In the genomic region with DNA sequence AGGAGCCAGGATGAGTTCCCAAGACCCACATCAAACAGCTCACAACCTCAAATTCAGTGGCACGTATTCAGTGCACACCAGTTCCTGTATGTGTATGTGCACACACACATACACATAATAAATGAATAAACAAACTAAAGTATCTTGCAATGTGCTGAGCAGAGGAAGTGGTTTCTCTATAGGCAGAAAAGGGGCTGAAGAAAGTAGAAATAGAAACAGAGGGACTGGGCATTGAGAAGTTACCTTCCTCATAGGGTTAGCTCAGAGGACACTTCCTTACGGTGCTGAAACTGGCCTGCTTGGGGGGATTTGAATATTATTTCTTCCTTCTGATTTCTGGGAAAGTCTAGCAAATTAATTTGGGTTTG, we compare ENCODE assay signal across 18 mouse cellular contexts. TPM values are rescaled to one million over a fixed set of nuclear protein-coding genes. Genes with fewer than 3 reads are reported as not detected.
A peak's percentile ranks its signal among the peaks of the same experiment; 100 is the strongest.
DNase-seq lines count a peak whose midpoint lies in the region; ATAC-seq and TF ChIP-seq lines count a peak whose summit lies in the region.
"Had no signal": no experiment of that assay in that cellular context is flagged by ENCODE, and none has a peak within 500 bp of the region (broad histone marks: within the 10 kb centered on the region; RNA-seq: fewer than 3 reads in every experiment).

No protein-coding gene starts in this region.

- H3K4me1 ChIP-seq in thymus, adult 2 months (replicated peaks; ENCODE audit: control insufficient read depth, insufficient read depth, low read length), result peaks cover 7% of the 10 kb centered on the region
- peaks cover 17 to 36% of the 10 kb centered on the region in 2 experiments for H3K4me1 ChIP-seq in MEL (ENCODE audit: control insufficient read depth in 1 of 2, insufficient read depth in 2 of 2, low read length in 2 of 2)
- H3K4me1 ChIP-seq in hindbrain, postnatal 0 days (ENCODE audit: insufficient read depth, low read length), result no peaks in the 10 kb centered on the region
- H3K4me1 ChIP-seq: hindbrain, embryonic 12.5 days; limb, embryonic 12.5 days; midbrain, embryonic 15.5 days had no signal

- peak in 1 of 2 experiments; percentile 31; a peak in 1 of 4 replicates for TF ChIP-seq EP300 in MEL (IDR thresholded peaks at IDR 0.05; ENCODE audit: low read depth in 1 of 2, low read length in 2 of 2)

- no peaks in the 10 kb centered on the region for H3K36me3 ChIP-seq in thymus, adult 2 months (ENCODE audit: control insufficient read depth, insufficient read depth, low read length)
- H3K36me3 ChIP-seq in MEL (ENCODE audit: control insufficient read depth in 1 of 2, insufficient read depth in 2 of 2, low read length in 2 of 2), result peaks cover 0 to 19% of the 10 kb centered on the region in 2 experiments; a peak in 2 of 4 replicates
- no peaks in the 10 kb centered on the region for H3K36me3 ChIP-seq in hindbrain, postnatal 0 days (ENCODE audit: insufficient read depth, low read length)
- H3K36me3 ChIP-seq: hindbrain, embryonic 12.5 days; limb, embryonic 12.5 days; liver, embryonic 15.5 days; midbrain, embryonic 15.5 days had no signal

- WGBS in thymus, adult 2 months, result 11% methylated on average over 2 of the region's 2 CpGs
- 82% methylated on average over 2 of the region's 2 CpGs for WGBS in hindbrain, postnatal 0 days

- H3K9ac ChIP-seq in MEL (ENCODE audit: control insufficient read depth, low read depth, low read length, poor library complexity, severe bottlenecking), result peak overlapping the region; percentile 38
- no peak overlapping the region for H3K9ac ChIP-seq in hindbrain, postnatal 0 days (replicated peaks; ENCODE audit: low read length)
- H3K9ac ChIP-seq: hindbrain, embryonic 12.5 days; limb, embryonic 12.5 days; liver, embryonic 15.5 days; midbrain, embryonic 15.5 days had no signal

- H3K9me3 ChIP-seq in MEL (replicated peaks; ENCODE audit: insufficient read depth, low read length), result no peaks in the 10 kb centered on the region
- no peaks in the 10 kb centered on the region for H3K9me3 ChIP-seq in hindbrain, postnatal 0 days (ENCODE audit: low read length)
- H3K9me3 ChIP-seq: hindbrain, embryonic 12.5 days; limb, embryonic 12.5 days; liver, embryonic 15.5 days; midbrain, embryonic 15.5 days had no signal

- DNase-seq in thymus, adult 2 months, result peak; percentile 8
- no peak for DNase-seq in thymus, postnatal 14 days
- DNase-seq in MEL (ENCODE audit: low read depth, low spot score), result peak; percentile 57
- no peak for DNase-seq in right cerebral cortex, adult 2 months (ENCODE audit: low spot score in 2 of 2)
- no peak for DNase-seq in gastrocnemius, adult 8-10 months (ENCODE audit: low spot score in 2 of 2)
- DNase-seq in hindbrain, postnatal 0 days (ENCODE audit: low spot score), result no peak
- DNase-seq: cerebellum, adult 9-10 months; embryo, embryonic 11 days; retina, postnatal 1 day had no signal

- TF ChIP-seq CTCF in thymus, adult 2 months (IDR thresholded peaks at IDR 0.05; ENCODE audit: borderline replicate concordance, control insufficient read depth, extremely low read depth, insufficient read depth, low read length, poor library complexity), result no peak
- TF ChIP-seq CTCF in MEL (IDR thresholded peaks at IDR 0.05 in 2 of 3, conservative IDR thresholded peaks at IDR 0.05 in 1 of 3; ENCODE audit: control insufficient read depth in 1 of 3, insufficient read depth in 1 of 3, low read depth in 2 of 3, low read length in 3 of 3, poor library complexity in 1 of 3, severe bottlenecking in 1 of 3), result no peak
- TF ChIP-seq CTCF in hindbrain, postnatal 0 days (IDR thresholded peaks at IDR 0.05; ENCODE audit: low read depth), result no peak

- no peak overlapping the region for H3K4me3 ChIP-seq in thymus, adult 2 months (ENCODE audit: control insufficient read depth, insufficient read depth, low read length)
- H3K4me3 ChIP-seq in MEL (ENCODE audit: control insufficient read depth in 1 of 2, insufficient read depth in 1 of 2, low read depth in 2 of 2, low read length in 2 of 2), result peak overlapping the region in 1 of 2 experiments; percentile 42; a peak in 2 of 4 replicates
- H3K4me3 ChIP-seq in hindbrain, postnatal 0 days (ENCODE audit: low read length), result no peak overlapping the region
- H3K4me3 ChIP-seq: hindbrain, embryonic 12.5 days; limb, embryonic 12.5 days; liver, embryonic 15.5 days; midbrain, embryonic 15.5 days had no signal

- peak; percentile 82 for ATAC-seq in megakaryocyte, adult 5-6 weeks (ENCODE audit: poor library complexity, severe bottlenecking)
- ATAC-seq in hindbrain, postnatal 0 days, result no peak
- ATAC-seq: forebrain, embryonic 16.5 days; intestine, embryonic 16.5 days; lung, postnatal 0 days; midbrain, embryonic 15.5 days had no signal

- no peak for TF ChIP-seq POLR2A in thymus, adult 2 months (IDR thresholded peaks at IDR 0.05; ENCODE audit: control insufficient read depth, extremely low read depth, insufficient read depth, low read length, poor library complexity)
- no peak for TF ChIP-seq POLR2A in MEL (IDR thresholded peaks at IDR 0.05; ENCODE audit: control insufficient read depth in 1 of 2, insufficient read depth in 1 of 2, low read depth in 1 of 2, low read length in 2 of 2, poor library complexity in 1 of 2)

- no peak overlapping the region for H3K4me2 ChIP-seq in hindbrain, postnatal 0 days (ENCODE audit: low read depth, low read length)
- H3K4me2 ChIP-seq: heart, embryonic 11.5 days; hindbrain, embryonic 12.5 days; limb, embryonic 12.5 days; liver, embryonic 15.5 days; midbrain, embryonic 15.5 days had no signal

- no peaks in the 10 kb centered on the region for H3K79me2 ChIP-seq in MEL (ENCODE audit: control insufficient read depth, insufficient read depth, low read length, poor library complexity)

- no peak overlapping the region for H3K27ac ChIP-seq in thymus, adult 2 months (ENCODE audit: control insufficient read depth, insufficient read depth, low read length)
- H3K27ac ChIP-seq in MEL (ENCODE audit: control insufficient read depth, low read depth, low read length), result peak overlapping the region; percentile 93
- no peak overlapping the region for H3K27ac ChIP-seq in hindbrain, postnatal 0 days
- H3K27ac ChIP-seq: hindbrain, embryonic 12.5 days; limb, embryonic 12.5 days; liver, embryonic 15.5 days; midbrain, embryonic 15.5 days had no signal

- H3K27me3 ChIP-seq in thymus, adult 2 months (ENCODE audit: control insufficient read depth, insufficient read depth, low read length), result no peaks in the 10 kb centered on the region
- H3K27me3 ChIP-seq in MEL (ENCODE audit: control insufficient read depth in 1 of 2, insufficient read depth in 2 of 2, low read length in 2 of 2), result no peaks in the 10 kb centered on the region
- no peaks in the 10 kb centered on the region for H3K27me3 ChIP-seq in hindbrain, postnatal 0 days (ENCODE audit: insufficient read depth, low read length)
- H3K27me3 ChIP-seq: limb, embryonic 12.5 days; liver, embryonic 15.5 days; midbrain, embryonic 15.5 days had no signal

- TF ChIP-seq RAD21 in MEL (IDR thresholded peaks at IDR 0.05; ENCODE audit: low read depth, low read length), result no peak

TF ChIP-seq in MEL, 35 proteins besides CTCF, POLR2A, EP300 and RAD21:
- no peak for TF ChIP-seq JUND (IDR thresholded peaks at IDR 0.05; ENCODE audit: low read depth, low read length)
- peak; percentile 1; the same call in 1 of the 2 replicates for TF ChIP-seq TCF12 (IDR thresholded peaks at IDR 0.05; ENCODE audit: low read depth, low read length)

RNA-seq across cellular contexts. Expression of a gene that starts 21.5 kb away (rescaled TPM):
- polyA plus RNA-seq in thymus, adult 2 months (2012; rRNA removed), result 4.1 and 5.0 TPM in 2 replicates
- 4.6 and 6.7 TPM in 2 replicates for total RNA-seq in MEL (2012; rRNA removed)
- polyA plus RNA-seq in MEL (2012; ENCODE audit: insufficient read depth in 1 of 2, insufficient read length in 2 of 2, low read depth in 1 of 2, low replicate concordance in 2 of 2, missing spikeins in 1 of 2), result 10 to 100 TPM; 12.1 to 20.3 TPM
- total RNA-seq in megakaryocyte, adult 5-6 weeks (2015), result 16.4 and 17.2 TPM in 2 replicates
- total RNA-seq in megakaryocyte, adult 5-6 weeks (2017), result 6.1 and 10.0 TPM in 2 replicates
- 10 to 100 TPM; 13.2 to 16.6 (median 16.0) TPM for total RNA-seq in gastrocnemius, adult 8-10 months (2022)
- 21.2 and 21.5 TPM in 2 replicates for total RNA-seq in hindbrain, postnatal 0 days (2014; rRNA removed)
- 6.5 and 6.8 TPM in 2 replicates for polyA plus RNA-seq in hindbrain, postnatal 0 days (2015; fragmentation: Nextera tagmentation; extraction: Ambion mirVana)

Comparison
In these comparisons a context has a peak if more than half of its experiments do, and no peak if none do; other contexts are left out.
1. DNase-seq: peak in thymus, adult 2 months (single experiment) and MEL (single experiment); none in thymus, postnatal 14 days (single experiment), right cerebral cortex, adult 2 months (0 of 2), gastrocnemius, adult 8-10 months (0 of 2) and hindbrain, postnatal 0 days (single experiment).